Mouse (Mus musculus): ENCODE measurements around the gene Gm13420. TPM values are rescaled to one million over a fixed set of nuclear protein-coding genes. Genes with fewer than 3 reads are reported as not detected.
"Not testable (repeated sequence)": the region's sequence is repeated elsewhere in the genome, so short reads cannot be mapped to it uniquely, and the experiment has no call there.

The Gm13420 gene
- polyA plus RNA-seq, 1 experiment from 2014 or later = 1.6 TPM

- Histone ChIP-seq H3K4me2 (replicated peaks; ENCODE audit: low read depth, low read length) (no peak overlapping the region), H3K27me3 (ENCODE audit: control insufficient read depth, insufficient read depth, low read length) (no peaks in the 10 kb centered on the region), H3K9ac (replicated peaks; ENCODE audit: low read depth, low read length) (no peak overlapping the region), H3K36me3 (ENCODE audit: control insufficient read depth, insufficient read depth, low read length) (peaks cover 10% of the 10 kb centered on the region; the same call in 1 of the 2 replicates), H3K4me1 (ENCODE audit: control insufficient read depth, insufficient read depth, low read length) (peaks cover 16% of the 10 kb centered on the region), H3K9me3 (ENCODE audit: control insufficient read depth, low read depth, low read length) (no peaks in the 10 kb centered on the region), H3K27ac (ENCODE audit: low read length) (no peak overlapping the region), H3K4me3 (ENCODE audit: low read depth, low read length) (no peak overlapping the region)
- WGBS = 85% methylated on average over 5 of the region's 5 CpGs
- ATAC-seq (ENCODE audit: insufficient number of reproducible peaks, insufficient read depth, low FRiP score, low read depth) = no peak
Measured at GRCm38 (mm10) chr2:29714127-29714526, 37.4 kb downstream of the Gm13420 start.

GRCm38 (mm10) chr2:29713501-29713900 lies 38.0 kb downstream of the Gm13420 start:
- no peak for ATAC-seq (ENCODE audit: insufficient number of reproducible peaks, insufficient read depth, low FRiP score, low read depth)
- H3K9me3 ChIP-seq (ENCODE audit: control insufficient read depth, low read depth, low read length) = no peaks in the 10 kb centered on the region
- no peaks in the 10 kb centered on the region for H3K27me3 ChIP-seq (ENCODE audit: control insufficient read depth, insufficient read depth, low read length)
- H3K36me3 ChIP-seq (ENCODE audit: control insufficient read depth, insufficient read depth, low read length) = peaks cover 12% of the 10 kb centered on the region; the same call in 1 of the 2 replicates
- H3K4me3 ChIP-seq (ENCODE audit: low read depth, low read length) = no peak overlapping the region
- H3K4me2 ChIP-seq (replicated peaks; ENCODE audit: low read depth, low read length) = no peak overlapping the region
- WGBS = 96% methylated on average over 1 of the region's 2 CpGs
- H3K9ac ChIP-seq (replicated peaks; ENCODE audit: low read depth, low read length) = no peak overlapping the region
- H3K27ac ChIP-seq (ENCODE audit: low read length) = no peak overlapping the region
- peaks cover 16% of the 10 kb centered on the region for H3K4me1 ChIP-seq (ENCODE audit: control insufficient read depth, insufficient read depth, low read length)

GRCm38 (mm10) chr2:29711877-29712276 lies 39.6 kb downstream of the Gm13420 start:
- H3K4me3 ChIP-seq (ENCODE audit: low read depth, low read length) = no peak overlapping the region
- peaks cover 21% of the 10 kb centered on the region for H3K36me3 ChIP-seq (ENCODE audit: control insufficient read depth, insufficient read depth, low read length)
- H3K27ac ChIP-seq (ENCODE audit: low read length) = no peak overlapping the region
- no peak overlapping the region for H3K9ac ChIP-seq (replicated peaks; ENCODE audit: low read depth, low read length)
- no peaks in the 10 kb centered on the region for H3K27me3 ChIP-seq (ENCODE audit: control insufficient read depth, insufficient read depth, low read length)
- no peak for ATAC-seq (ENCODE audit: insufficient number of reproducible peaks, insufficient read depth, low FRiP score, low read depth)
- WGBS = 73% methylated on average over 5 of the region's 5 CpGs
- H3K4me1 ChIP-seq (ENCODE audit: control insufficient read depth, insufficient read depth, low read length) = peaks cover 14% of the 10 kb centered on the region
- no peaks in the 10 kb centered on the region for H3K9me3 ChIP-seq (ENCODE audit: control insufficient read depth, low read depth, low read length)
- H3K4me2 ChIP-seq (replicated peaks; ENCODE audit: low read depth, low read length) = no peak overlapping the region

- peaks cover 6% of the 10 kb centered on the region for H3K4me1 ChIP-seq (ENCODE audit: control insufficient read depth, insufficient read depth, low read length)
- no peak overlapping the region for H3K4me3 ChIP-seq (ENCODE audit: low read depth, low read length)
- H3K36me3 ChIP-seq (ENCODE audit: control insufficient read depth, insufficient read depth, low read length) = peaks cover 29% of the 10 kb centered on the region
- no peak overlapping the region for H3K27ac ChIP-seq (ENCODE audit: low read length)
- no peak overlapping the region for H3K9ac ChIP-seq (replicated peaks; ENCODE audit: low read depth, low read length)
- 60% methylated on average over 3 of the region's 3 CpGs for WGBS
- H3K27me3 ChIP-seq (ENCODE audit: control insufficient read depth, insufficient read depth, low read length) = no peaks in the 10 kb centered on the region
- no peak for ATAC-seq (ENCODE audit: insufficient number of reproducible peaks, insufficient read depth, low FRiP score, low read depth)
- H3K4me2 ChIP-seq (replicated peaks; ENCODE audit: low read depth, low read length) = no peak overlapping the region
- no peaks in the 10 kb centered on the region for H3K9me3 ChIP-seq (ENCODE audit: control insufficient read depth, low read depth, low read length)
Measured at GRCm38 (mm10) chr2:29711038-29711437, 40.4 kb downstream of the Gm13420 start.

- H3K36me3 ChIP-seq (ENCODE audit: control insufficient read depth, insufficient read depth, low read length) = peaks cover 42% of the 10 kb centered on the region
- not testable (repeated sequence) for H3K27ac ChIP-seq (ENCODE audit: low read length); H3K4me3 ChIP-seq (ENCODE audit: low read depth, low read length); ATAC-seq (ENCODE audit: insufficient number of reproducible peaks, insufficient read depth, low FRiP score, low read depth); H3K27me3 ChIP-seq (ENCODE audit: control insufficient read depth, insufficient read depth, low read length); H3K9ac ChIP-seq (replicated peaks; ENCODE audit: low read depth, low read length); H3K4me1 ChIP-seq (ENCODE audit: control insufficient read depth, insufficient read depth, low read length); H3K4me2 ChIP-seq (replicated peaks; ENCODE audit: low read depth, low read length); H3K9me3 ChIP-seq (ENCODE audit: control insufficient read depth, low read depth, low read length)
- WGBS = 93% methylated on average over 4 of the region's 4 CpGs
Measured at GRCm38 (mm10) chr2:29708209-29708608, 43.3 kb downstream of the Gm13420 start.

- Histone ChIP-seq H3K36me3 (ENCODE audit: control insufficient read depth, insufficient read depth, low read length) (peaks cover 43% of the 10 kb centered on the region), H3K4me3 (ENCODE audit: low read depth, low read length) (no peak overlapping the region), H3K4me2 (replicated peaks; ENCODE audit: low read depth, low read length) (no peak overlapping the region), H3K27ac (ENCODE audit: low read length) (no peak overlapping the region), H3K9ac (replicated peaks; ENCODE audit: low read depth, low read length) (no peak overlapping the region), H3K9me3 (ENCODE audit: control insufficient read depth, low read depth, low read length) (no peaks in the 10 kb centered on the region), H3K27me3 (ENCODE audit: control insufficient read depth, insufficient read depth, low read length) (no peaks in the 10 kb centered on the region), H3K4me1 (ENCODE audit: control insufficient read depth, insufficient read depth, low read length) (no peaks in the 10 kb centered on the region)
- WGBS = 82% methylated on average over 4 of the region's 4 CpGs
- no peak for ATAC-seq (ENCODE audit: insufficient number of reproducible peaks, insufficient read depth, low FRiP score, low read depth)
Measured at GRCm38 (mm10) chr2:29707731-29708130, 43.8 kb downstream of the Gm13420 start.

GRCm38 (mm10) chr2:29706726-29707620 lies 44.5 kb downstream of the Gm13420 start:
- no peak overlapping the region for H3K9ac ChIP-seq (replicated peaks; ENCODE audit: low read depth, low read length)
- H3K27me3 ChIP-seq (ENCODE audit: control insufficient read depth, insufficient read depth, low read length) = no peaks in the 10 kb centered on the region
- H3K4me2 ChIP-seq (replicated peaks; ENCODE audit: low read depth, low read length) = no peak overlapping the region
- no peaks in the 10 kb centered on the region for H3K4me1 ChIP-seq (ENCODE audit: control insufficient read depth, insufficient read depth, low read length)
- H3K9me3 ChIP-seq (ENCODE audit: control insufficient read depth, low read depth, low read length) = no peaks in the 10 kb centered on the region
- H3K27ac ChIP-seq (ENCODE audit: low read length) = no peak overlapping the region
- H3K36me3 ChIP-seq (ENCODE audit: control insufficient read depth, insufficient read depth, low read length) = peaks cover 48% of the 10 kb centered on the region
- 94% methylated on average over 18 of the region's 18 CpGs for WGBS
- no peak for ATAC-seq (ENCODE audit: insufficient number of reproducible peaks, insufficient read depth, low FRiP score, low read depth)
- H3K4me3 ChIP-seq (ENCODE audit: low read depth, low read length) = no peak overlapping the region

GRCm38 (mm10) chr2:29705493-29705892 lies 46.0 kb downstream of the Gm13420 start:
- Histone ChIP-seq H3K9me3 (ENCODE audit: control insufficient read depth, low read depth, low read length) (no peaks in the 10 kb centered on the region), H3K4me1 (ENCODE audit: control insufficient read depth, insufficient read depth, low read length) (no peaks in the 10 kb centered on the region), H3K9ac (replicated peaks; ENCODE audit: low read depth, low read length) (no peak overlapping the region), H3K27ac (ENCODE audit: low read length) (no peak overlapping the region), H3K36me3 (ENCODE audit: control insufficient read depth, insufficient read depth, low read length) (peaks cover 54% of the 10 kb centered on the region), H3K4me3 (ENCODE audit: low read depth, low read length) (no peak overlapping the region), H3K4me2 (replicated peaks; ENCODE audit: low read depth, low read length) (no peak overlapping the region), H3K27me3 (ENCODE audit: control insufficient read depth, insufficient read depth, low read length) (no peaks in the 10 kb centered on the region)
- no peak for ATAC-seq (ENCODE audit: insufficient number of reproducible peaks, insufficient read depth, low FRiP score, low read depth)
- WGBS = 91% methylated on average over 3 of the region's 3 CpGs

Measured in stomach, embryonic 14.5 days (tissue).